Mouse (Mus musculus) G1E (cell line): Measurements from ENCODE around the gene Arhgap42. TPM values are rescaled to one million over a fixed set of nuclear protein-coding genes. Genes with fewer than 3 reads are reported as not detected.

Experiments
- ATAC-seq: 2 replicates; pipeline ENCODE4 v1.8.0; 2016; ENCODE audit warnings: mild to moderate bottlenecking; ENCODE audit not compliant: insufficient number of reproducible peaks, poor library complexity, low FRiP score, severe bottlenecking; ENCODE audit errors: extremely low read depth
- DNase-seq: peaks from one replicate; pipeline ENCODE4 v3.0.0; 2012; ENCODE audit warnings: low spot score
- H3K27me3 ChIP-seq: 2 replicates; pipeline ENCODE4 v1.6.1; 2012; ENCODE audit warnings: mild to moderate bottlenecking, low read length, inconsistent platforms; ENCODE audit not compliant: insufficient read depth
- H3K36me3 ChIP-seq: replicated peaks from 2 replicates; pipeline ENCODE3; 2012; ENCODE audit warnings: mild to moderate bottlenecking, inconsistent platforms
- H3K4me1 ChIP-seq: 2 replicates; pipeline ENCODE4 v1.6.1; 2012; ENCODE audit warnings: low read depth, low read length, inconsistent platforms, mixed read lengths; ENCODE audit not compliant: insufficient read depth
- H3K4me3 ChIP-seq: 2 replicates; pipeline ENCODE4 v1.5.1; 2012; ENCODE audit warnings: low read depth, mild to moderate bottlenecking, inconsistent platforms, low read length, moderate library complexity, mixed read lengths
- H3K9me3 ChIP-seq: replicated peaks from 2 replicates; pipeline ENCODE4 v1.6.1; 2012; ENCODE audit warnings: inconsistent platforms
- CTCF ChIP-seq: IDR thresholded peaks from 2 replicates; pipeline ENCODE4 v1.5.1; 2012; ENCODE audit warnings: low read depth, low read length, inconsistent platforms, mixed read lengths
- GATA1 ChIP-seq: IDR thresholded peaks from 2 replicates; pipeline ENCODE4 v1.6.1; 2012; ENCODE audit warnings: borderline replicate concordance, low read length, inconsistent platforms, mixed read lengths
- GATA2 ChIP-seq: IDR thresholded peaks from 2 replicates; pipeline ENCODE4 v1.6.1; 2012; ENCODE audit warnings: low read depth, low read length, inconsistent platforms, borderline replicate concordance
- POLR2AphosphoS5 ChIP-seq: IDR thresholded peaks from 2 replicates; pipeline ENCODE4 v1.6.1; 2012; ENCODE audit warnings: low read depth, low read length, inconsistent platforms; ENCODE audit not compliant: insufficient replicate concordance
- TAL1 ChIP-seq: conservative IDR thresholded peaks from 2 replicates; pipeline ENCODE4 v1.6.1; 2012; ENCODE audit warnings: low read depth, low read length, inconsistent platforms, mixed read lengths
- polyA plus RNA-seq: library from polyadenylated mRNA; stranded (reverse); fragments of >175 nt; gene quantifications from 2 replicates; pipeline ENCODE4 v1.2.3, GENCODE M21; 2012
- total RNA-seq, 2 experiments: library from RNA; stranded (forward) in 1 of 2; stranded (reverse) in 1 of 2; fragments of 200-1000 nt in 1 of 2; fragments of >200 nt in 1 of 2; fragmentation: Nextera tagmentation in 1 of 2; gene quantifications; 2 replicates each; pipeline ENCODE4 v1.2.3; 2014 to 2017

Arhgap42 gene
- total and polyA plus RNA-seq, 3 experiments, result 0.22 TPM; not detected in 2

DNA sequence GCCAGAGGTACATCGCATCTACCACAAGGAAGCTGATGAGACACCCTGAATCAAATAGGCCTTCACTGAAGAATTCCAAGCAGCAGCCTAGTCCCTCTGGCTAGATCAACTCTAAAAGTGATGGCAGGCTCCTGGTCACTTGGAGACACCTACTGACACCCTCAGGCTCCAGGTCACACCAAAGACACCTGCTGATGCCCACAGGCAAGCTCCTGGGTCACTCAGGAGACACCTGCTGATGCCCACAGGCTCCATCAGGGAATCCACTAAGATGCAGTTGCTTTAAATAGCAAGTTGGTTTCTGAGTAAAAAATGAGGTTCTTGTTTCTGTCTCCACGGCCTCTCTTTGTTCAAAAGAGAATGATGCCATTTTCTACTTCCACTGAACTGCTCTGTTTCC lies 81.5 kb downstream of the Arhgap42 start:
- TF ChIP-seq TAL1 (no peak), POLR2AphosphoS5 (no peak), GATA1 (no peak), CTCF (no peak), GATA2 (no peak)
- Histone ChIP-seq H3K27me3 (no peaks in the 10 kb centered on the region), H3K4me3 (no peak overlapping the region), H3K36me3 (no peaks in the 10 kb centered on the region), H3K4me1 (no peaks in the 10 kb centered on the region), H3K9me3 (no peaks in the 10 kb centered on the region)
- DNase-seq, result no peak
- ATAC-seq, result no peak

DNA sequence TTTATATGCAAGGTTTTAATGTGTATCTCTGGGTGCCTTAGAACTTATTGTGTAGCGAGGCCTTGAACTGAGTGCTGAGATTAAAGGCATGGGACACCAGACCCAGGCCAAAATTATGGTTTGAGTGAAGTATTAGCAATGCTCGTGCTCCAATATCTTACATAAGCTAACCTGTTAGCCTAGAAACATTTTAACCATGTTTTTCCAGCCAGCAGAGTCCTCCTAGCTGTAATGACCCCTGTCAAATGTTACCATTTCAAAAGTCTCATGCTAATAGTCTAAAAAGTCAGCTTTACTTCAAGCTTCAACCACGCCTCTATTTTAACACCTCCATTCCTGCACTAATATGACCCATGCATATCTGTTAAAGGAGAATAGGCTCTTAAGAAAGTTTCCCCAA lies 84.3 kb downstream of the Arhgap42 start:
- no peaks in the 10 kb centered on the region for H3K4me1 ChIP-seq
- H3K9me3 ChIP-seq, result no peaks in the 10 kb centered on the region
- ATAC-seq, result no peak
- TF ChIP-seq CTCF (no peak), TAL1 (no peak)
- DNase-seq, result no peak
- H3K36me3 ChIP-seq, result no peaks in the 10 kb centered on the region
- H3K4me3 ChIP-seq, result no peak overlapping the region
- no peaks in the 10 kb centered on the region for H3K27me3 ChIP-seq

DNA sequence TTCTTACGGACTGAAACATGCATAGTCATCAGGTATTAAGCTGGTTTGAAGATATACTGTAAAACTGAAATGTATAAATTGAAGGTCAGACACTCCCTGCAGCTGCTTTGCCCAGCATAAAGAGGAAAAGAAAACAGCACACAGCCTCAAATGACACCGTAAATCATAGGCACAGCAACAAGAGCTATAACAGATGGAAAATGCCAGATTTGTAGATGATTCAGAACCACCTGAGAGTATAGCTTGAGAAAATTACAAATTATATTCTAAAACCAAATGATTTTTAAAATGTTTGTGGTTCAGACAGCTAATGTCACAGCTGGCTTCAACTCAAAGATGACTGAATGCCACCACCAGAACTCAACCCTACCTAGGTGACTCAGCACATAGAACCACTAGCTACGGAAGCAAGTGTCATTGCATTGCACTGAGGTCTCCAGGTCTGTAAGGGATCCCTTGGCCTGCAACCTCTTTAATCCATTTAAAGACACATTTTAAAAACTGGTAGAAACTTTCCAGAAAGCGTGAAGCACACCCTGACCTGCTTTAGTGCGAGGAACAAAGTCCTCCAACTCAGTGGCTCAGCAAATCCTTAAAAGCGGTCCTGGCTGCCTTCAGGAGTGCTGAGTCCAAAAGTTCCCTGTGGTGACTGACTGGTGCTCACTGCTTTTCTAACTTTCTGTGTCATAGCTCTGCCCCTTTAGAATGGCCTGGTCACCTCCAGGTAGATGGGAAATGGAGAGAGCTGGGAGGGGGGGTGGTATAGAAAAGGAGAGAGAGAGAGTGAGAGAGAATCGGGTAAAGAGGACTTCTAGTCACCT lies 94.4 kb downstream of the Arhgap42 start:
- H3K4me1 ChIP-seq, result no peaks in the 10 kb centered on the region

DNA sequence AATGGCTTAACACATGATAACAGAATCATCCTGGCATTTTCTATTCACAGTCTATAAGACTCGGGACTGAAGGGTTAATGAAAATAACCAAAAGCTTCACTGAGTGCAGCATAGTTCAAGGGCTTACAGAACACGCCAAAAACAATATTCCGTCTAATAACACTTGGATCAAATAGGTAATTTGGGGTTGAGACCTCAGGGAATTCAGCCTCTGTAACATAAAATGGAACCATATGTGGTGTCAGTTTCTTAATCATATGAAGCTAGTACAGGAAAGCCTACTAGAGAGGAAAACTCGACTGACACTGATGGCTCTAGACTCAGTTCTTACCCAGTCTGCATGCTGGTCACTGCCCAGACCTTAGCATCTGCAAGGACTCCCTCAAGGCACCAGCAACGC lies 95.8 kb downstream of the Arhgap42 start:
- no peak for TF ChIP-seq GATA2
- TF ChIP-seq TAL1, result no peak
- TF ChIP-seq GATA1, result no peak
- TF ChIP-seq CTCF, result no peak
- no peak for TF ChIP-seq POLR2AphosphoS5
- Histone ChIP-seq H3K27me3 (no peaks in the 10 kb centered on the region), H3K4me1 (no peaks in the 10 kb centered on the region), H3K36me3 (no peaks in the 10 kb centered on the region), H3K4me3 (no peak overlapping the region), H3K9me3 (no peaks in the 10 kb centered on the region)
- ATAC-seq (no peak), DNase-seq (no peak)

More for the DNA sequence above, 94.4 kb downstream of the Arhgap42 start:
- no peak for TF ChIP-seq GATA1
- TF ChIP-seq CTCF, result no peak
- no peak for TF ChIP-seq POLR2AphosphoS5
- H3K4me3 ChIP-seq, result no peak overlapping the region
- DNase-seq (no peak), ATAC-seq (no peak)
- no peaks in the 10 kb centered on the region for H3K36me3 ChIP-seq
- H3K9me3 ChIP-seq, result no peaks in the 10 kb centered on the region
- H3K27me3 ChIP-seq, result no peaks in the 10 kb centered on the region

DNA sequence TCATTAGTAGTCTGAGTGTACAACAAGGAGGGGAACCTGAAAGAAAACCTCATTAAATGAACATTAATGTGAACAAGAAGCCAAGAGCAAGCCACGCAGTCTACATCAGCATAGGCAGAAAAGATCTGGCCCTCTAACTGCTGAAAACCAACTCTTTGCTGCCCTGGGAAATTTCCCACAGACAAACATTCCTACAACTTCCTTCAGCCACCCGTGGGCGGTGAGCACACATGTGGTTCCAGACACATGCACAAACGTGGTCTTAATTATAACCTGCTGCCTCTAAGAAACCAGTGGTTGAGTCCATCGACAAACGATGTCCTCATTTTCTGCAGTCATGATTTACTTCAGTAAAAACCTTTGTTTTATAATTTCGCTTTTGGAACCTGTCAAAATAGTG lies 96.3 kb downstream of the Arhgap42 start:
- Histone ChIP-seq H3K36me3 (no peaks in the 10 kb centered on the region), H3K4me3 (no peak overlapping the region), H3K4me1 (no peaks in the 10 kb centered on the region), H3K27me3 (no peaks in the 10 kb centered on the region), H3K9me3 (no peaks in the 10 kb centered on the region)
- ATAC-seq (no peak), DNase-seq (no peak)
- TF ChIP-seq CTCF, result no peak
- no peak for TF ChIP-seq POLR2AphosphoS5
- TF ChIP-seq GATA2, result no peak
- no peak for TF ChIP-seq TAL1
- TF ChIP-seq GATA1, result no peak

DNA sequence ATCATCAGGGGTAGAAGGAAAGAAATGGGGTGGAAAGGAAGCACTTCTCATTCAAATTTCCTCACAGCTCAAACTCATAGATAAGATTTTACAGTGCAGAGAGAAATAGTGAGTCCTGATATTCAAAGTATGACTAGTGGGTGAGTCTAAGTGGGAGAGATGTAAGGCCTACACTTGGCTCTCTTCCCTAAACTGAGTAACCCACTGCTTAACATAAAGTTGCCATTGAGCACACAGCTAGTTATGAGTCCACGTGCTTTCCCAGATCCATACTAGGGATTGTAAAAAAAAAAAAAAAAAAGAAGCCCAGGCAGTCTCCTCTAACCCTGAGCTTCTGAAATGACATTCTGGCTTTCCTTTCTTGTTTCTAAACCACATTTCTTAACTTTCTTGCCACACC lies 96.8 kb downstream of the Arhgap42 start:
- TF ChIP-seq GATA2 (no peak), POLR2AphosphoS5 (no peak), TAL1 (no peak), CTCF (no peak), GATA1 (no peak)
- no peaks in the 10 kb centered on the region for H3K4me1 ChIP-seq
- H3K9me3 ChIP-seq, result no peaks in the 10 kb centered on the region
- H3K36me3 ChIP-seq, result no peaks in the 10 kb centered on the region
- no peak for DNase-seq
- ATAC-seq, result no peak
- H3K4me3 ChIP-seq, result no peak overlapping the region
- H3K27me3 ChIP-seq, result no peaks in the 10 kb centered on the region
